Mouse (Mus musculus) heart, postnatal 4 days (tissue): ENCODE results near the gene Gm11634. TPM values are rescaled to one million over a fixed set of nuclear protein-coding genes. Genes with fewer than 3 reads are reported as not detected.
"Not testable (repeated sequence)": the region's sequence is repeated elsewhere in the genome, so short reads cannot be mapped to it uniquely, and the experiment has no call there.

Experiments
- DNase-seq: peaks from one replicate; pipeline ENCODE4 v3.0.0; 2021
- total RNA-seq, 2 experiments: library from RNA; stranded (reverse); gene quantifications; 2 replicates each; pipeline ENCODE4 v1.2.3; 2021

Gene Gm11634
- total RNA-seq, 2 experiments from 2014 or later, result not detected

DNA sequence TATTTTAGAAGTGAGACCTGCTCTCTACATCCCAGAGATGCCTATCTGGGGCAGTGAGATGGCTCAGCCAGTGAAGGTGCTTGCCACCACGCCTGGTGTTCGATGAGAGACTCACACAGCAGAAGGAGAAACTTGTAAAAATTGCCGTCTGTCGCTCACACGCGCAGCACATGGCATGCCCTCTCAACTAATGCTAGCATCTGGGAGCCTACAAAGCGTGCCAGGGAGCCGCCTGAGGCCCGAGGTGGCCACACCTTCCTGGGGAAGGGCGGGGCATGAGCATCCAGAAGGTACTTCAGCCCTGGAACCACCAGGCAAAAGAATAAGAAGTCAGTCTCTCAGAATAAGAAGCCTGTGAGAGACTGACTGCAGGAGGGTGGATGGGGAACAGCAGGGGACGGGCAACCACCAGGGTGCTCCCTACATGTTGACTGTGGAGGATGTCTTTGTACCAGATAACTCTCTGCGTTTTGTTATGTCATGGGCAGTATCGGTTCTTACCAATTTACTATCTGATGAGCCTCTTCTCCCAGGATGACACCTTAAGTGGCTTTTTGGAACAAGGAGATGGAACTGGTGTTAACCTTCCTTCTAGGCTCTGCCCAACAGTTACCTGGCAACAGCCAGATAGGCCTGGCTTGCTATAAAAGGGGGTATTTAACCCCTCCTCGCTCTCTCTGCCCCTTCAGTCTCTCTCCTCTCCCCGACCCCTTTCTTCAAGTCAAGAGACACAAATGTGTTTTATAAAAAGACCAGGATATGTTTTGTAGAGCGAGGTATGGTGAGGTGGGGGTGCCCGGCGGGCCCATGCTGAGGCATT lies 18.1 kb upstream of the Gm11634 start:
- no peak for DNase-seq

GRCm38 (mm10) chr11:101616104-101616503 lies 17.0 kb upstream of the Gm11634 start:
- no peak for DNase-seq

- DNase-seq, result no peak
These were observed 16.3 kb upstream of the Gm11634 start for GRCm38 (mm10) chr11:101615380-101615779.

- DNase-seq, result no peak
These were observed 15.1 kb upstream of the Gm11634 start for GRCm38 (mm10) chr11:101614116-101614515.

- DNase-seq, result no peak
These were observed 14.5 kb upstream of the Gm11634 start for GRCm38 (mm10) chr11:101613596-101613995.

- no peak for DNase-seq
These were observed 11.4 kb upstream of the Gm11634 start for GRCm38 (mm10) chr11:101610445-101610844.

GRCm38 (mm10) chr11:101607134-101607533 lies 8.1 kb upstream of the Gm11634 start:
- not testable (repeated sequence) for DNase-seq

DNA sequence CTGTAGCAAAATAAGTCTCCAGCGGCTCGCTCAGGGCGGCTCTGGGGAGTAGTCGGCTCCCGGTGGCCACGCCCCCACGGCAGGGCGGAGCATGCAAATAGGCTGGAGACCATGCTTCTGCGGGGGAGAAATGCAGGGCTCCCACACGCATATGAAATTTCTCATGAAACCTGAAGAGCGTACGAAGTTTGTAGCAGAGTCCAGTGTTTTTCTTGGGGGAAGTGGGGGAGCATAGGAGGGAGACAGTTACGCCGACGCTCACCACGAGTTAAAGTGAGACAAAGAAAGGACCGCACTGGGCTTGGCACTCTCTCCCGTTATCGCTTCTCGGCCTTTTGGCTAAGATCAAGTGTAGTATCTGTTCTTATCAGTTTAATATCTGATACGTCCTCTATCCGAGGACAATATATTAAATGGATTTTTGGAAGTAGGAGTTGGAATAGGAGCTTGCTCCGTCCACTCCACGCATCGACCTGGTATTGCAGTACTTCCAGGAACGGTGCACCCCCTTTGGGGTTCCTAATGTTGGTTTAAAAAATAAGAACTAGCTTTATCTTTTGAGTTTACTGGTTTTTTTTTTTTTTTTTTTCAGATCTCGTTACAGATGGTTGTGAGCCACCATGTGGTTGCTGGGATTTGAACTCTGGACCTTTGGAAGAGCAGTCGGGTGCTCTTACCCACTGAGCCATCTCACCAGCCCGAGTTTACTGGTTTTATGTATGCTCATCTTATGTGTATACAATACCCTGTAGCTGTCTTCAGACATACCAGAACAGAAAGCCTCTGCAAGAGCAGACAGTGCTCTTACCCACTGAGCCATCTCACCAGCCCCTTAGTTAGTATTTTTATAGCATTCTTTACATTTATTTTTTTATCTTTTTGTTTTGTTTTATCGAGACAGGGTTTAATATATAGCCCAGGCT lies 5.7 kb upstream of the Gm11634 start:
- peak; percentile 80 for DNase-seq

DNA sequence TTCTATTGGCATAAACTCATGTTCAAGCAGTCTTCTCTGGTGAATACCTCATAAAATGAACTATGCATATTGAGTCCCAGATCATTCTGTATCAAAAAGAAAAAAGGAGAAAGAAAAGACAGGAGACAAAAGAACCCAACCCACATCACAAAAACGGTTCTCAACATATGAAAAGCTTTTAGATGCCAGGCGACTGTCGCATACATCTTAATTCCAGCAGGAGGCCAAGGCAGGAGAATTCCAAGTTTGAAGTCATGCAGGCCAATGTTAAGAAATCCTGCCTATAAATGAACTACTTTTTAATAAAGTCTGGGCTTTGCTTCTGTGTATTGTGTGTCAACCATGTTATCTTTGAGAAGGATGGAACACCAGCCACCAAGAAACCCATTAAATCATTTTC lies 5.1 kb upstream of the Gm11634 start:
- no peak for DNase-seq

DNA sequence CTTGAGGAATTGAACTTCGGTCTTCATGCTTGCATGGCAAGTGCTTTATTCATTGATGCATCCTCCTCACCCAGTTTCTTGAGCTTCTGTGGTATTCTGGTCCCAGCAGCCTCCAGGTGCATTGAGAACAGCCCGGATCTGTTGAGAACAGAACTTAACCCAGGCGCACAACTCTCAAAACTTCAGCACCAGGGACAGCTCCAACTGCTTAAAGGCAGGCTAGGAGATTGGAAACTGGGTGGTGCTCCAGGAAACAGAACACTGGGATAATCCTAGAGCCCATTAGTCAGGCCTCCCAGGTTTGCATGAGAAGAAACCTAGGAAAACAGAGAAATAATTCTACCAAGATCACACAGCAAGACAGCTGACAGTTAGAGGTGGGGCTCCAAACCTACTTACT lies 3.4 kb upstream of the Gm11634 start:
- peak; percentile 82 for DNase-seq

DNA sequence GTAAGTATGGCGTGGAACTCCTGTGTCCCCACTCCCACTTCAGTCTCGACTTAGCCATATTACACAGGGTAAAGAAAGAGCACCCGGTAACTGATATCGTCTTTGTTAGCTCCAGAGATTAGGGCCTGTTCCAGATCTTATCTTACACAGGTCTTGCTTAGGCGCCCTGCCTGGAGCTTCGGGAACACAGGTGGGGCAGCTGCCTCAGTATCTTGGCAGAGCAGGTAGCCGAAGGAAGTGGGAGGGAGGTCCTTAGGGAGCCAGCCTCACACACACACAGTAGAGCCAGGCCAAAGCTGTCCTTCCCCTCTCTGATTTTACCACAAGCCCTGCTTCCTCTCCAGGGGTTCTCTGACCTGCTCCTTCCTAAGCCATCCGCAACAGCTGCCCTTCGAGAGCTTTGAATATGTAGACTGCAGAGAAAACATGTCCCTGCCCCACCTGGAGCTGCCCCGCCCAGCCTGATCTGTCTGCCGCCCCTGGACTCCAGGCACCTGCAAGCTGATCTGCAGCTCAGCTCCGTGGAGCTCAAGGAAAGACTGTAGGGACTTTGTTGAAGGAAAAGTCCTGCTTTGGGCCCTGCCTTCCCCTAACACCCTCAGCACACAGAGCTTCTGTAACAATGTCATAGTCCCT lies 8.9 kb downstream of the Gm11634 start:
- no peak for DNase-seq

DNA sequence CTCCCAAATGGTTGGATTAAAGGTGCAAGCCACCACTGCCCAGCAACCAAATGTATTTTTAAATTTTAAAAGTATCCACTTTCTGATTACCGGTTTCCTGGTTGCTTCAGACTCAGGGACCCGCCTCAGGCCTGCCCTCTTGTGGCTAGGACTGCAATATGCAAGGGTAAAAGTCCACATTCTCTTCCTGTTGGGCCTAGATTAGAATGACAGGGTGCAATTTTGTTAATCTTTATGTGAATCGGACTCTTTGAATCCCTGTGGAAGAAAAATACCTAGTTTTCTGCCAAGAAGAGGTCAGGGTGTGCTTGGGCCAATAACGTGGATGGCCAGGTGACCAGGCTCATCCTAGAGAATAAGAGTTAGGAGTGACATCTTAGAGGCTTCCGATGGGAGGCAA lies 9.6 kb downstream of the Gm11634 start:
- peak; percentile 65 for DNase-seq

- DNase-seq, result no peak
These were observed 10.2 kb downstream of the Gm11634 start for GRCm38 (mm10) chr11:101588868-101589267.

DNA sequence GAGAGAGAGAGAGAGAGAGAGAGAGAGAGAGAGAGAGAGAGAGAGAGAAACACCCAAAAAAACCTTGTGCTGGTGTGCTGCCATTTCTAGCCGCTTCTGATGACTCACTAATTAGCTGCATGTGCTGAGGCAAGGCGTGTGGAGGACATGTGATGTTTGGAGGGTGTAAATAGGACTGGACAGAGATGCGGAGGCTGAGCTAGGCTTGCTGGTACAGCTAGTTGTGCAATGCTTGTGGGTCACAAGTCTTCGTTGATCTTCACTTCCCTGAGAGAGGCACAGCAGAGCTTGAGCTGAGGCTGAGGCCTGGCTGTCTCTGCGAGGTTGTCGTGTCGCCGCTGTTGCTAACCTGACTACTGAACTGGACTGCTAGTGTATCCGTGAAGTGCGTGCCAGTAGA lies 11.4 kb downstream of the Gm11634 start:
- DNase-seq, result no peak

GRCm38 (mm10) chr11:101585805-101586204 lies 13.3 kb downstream of the Gm11634 start:
- DNase-seq, result no peak

- DNase-seq, result not testable (repeated sequence)
These were observed 14.0 kb downstream of the Gm11634 start for GRCm38 (mm10) chr11:101585031-101585430.

- no peak for DNase-seq
These were observed 15.9 kb downstream of the Gm11634 start for GRCm38 (mm10) chr11:101583205-101583604.

DNA sequence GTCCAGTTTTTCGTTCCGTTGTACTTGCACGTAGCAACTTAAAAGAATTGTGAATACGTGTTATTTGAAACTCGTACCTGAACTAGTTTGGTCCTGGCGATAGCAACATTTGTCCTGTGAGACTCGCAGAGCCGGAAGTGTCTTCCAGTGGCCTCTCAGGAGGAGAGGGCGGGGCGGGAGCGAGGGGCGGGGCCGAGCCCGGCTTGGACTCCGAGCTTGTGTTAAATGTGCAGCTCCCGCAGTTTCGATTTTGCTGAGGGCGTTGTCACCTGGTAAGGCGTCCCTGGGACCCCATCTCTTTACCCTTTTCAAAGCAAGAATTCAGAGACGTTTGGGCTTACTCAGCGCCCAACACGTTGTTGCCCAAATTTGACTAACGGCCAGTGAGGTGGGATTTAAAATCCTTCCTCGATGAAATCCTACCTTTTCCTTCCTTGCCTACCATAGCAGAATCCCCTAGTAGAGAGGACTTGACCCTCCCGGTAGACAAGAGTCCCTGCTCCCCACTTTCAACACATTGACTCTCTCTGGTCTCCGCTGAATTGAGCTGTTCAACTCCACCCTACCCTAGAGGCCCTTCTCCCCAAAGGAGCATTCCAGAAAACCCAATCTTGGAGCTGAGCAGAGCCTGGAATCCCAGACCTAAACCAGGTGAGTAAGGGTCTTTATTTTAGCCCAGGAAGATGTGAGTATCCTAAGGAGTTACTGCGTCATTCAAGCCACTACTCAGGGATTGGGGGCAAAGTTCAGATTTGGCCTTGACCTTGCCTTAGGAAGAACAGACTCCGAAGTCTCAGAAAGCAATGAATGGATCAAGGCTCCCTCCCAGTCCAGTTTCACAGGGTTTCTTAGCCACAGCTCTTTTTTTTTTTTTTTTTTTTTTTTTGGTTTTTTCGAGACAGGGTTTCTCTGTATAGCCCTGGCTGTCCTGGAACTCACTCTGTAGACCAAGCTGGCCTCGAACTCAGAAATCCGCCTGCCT lies 16.7 kb downstream of the Gm11634 start, which contains the start of gene Tmem106a:
Gene Tmem106a, plus strand, starts transcription at position 189 of the 982 bp plus-strand sequence.
- peak; percentile 73 for DNase-seq

DNA sequence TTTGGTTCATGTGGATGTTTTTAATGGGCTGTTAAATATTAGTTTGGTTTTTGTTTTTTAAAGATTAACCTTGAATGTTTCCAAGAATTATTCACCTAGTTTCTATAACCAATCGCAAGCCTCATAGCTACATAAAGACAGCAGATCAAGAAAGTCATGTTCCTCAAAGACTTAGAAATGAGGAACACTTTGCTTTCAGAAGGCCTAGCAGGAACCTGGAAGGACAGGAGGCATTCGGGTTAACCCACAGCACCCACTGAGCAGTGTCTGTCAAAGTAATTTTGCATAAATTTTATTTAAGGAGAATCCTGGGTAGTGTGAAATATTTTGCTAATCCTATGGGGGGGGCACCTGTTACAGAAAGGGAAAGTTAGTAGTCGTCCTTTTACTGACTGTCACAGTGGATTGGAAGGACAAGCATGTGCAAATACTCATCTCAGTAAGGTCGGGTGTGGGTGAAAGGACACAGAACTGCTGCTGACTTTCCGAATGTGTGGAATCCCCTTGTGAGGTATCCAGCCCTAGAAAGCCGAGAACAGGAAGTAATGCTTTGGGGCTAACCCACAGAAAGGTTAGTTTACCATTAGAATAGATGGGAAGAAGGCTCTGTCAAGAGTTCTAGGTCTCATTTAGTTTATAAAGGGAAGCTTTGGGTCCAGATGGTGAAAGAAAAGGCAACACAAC lies 17.8 kb downstream of the Gm11634 start:
- no peak for DNase-seq

DNA sequence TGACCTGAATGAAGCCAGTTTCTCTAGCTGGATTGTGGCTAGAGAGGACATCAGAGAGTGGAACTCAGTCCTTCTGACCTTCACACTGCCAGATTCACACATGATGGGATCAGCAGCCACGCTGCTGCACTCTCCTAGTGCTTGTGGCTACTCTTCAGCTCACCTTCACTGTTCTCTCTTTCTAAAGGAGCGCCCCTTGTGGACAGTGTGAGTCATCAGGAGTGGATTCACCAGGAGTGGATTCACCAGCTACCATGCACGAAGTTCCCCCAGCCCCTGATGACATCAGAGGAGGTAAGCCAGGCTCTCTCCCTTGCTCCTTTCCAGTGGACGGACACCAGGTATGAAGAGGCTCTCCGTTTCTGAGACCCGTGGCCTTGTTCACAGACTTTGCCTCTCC lies 22.9 kb downstream of the Gm11634 start:
- no peak for DNase-seq

GRCm38 (mm10) chr11:101568421-101568820 lies 30.6 kb downstream of the Gm11634 start:
- no peak for DNase-seq
